Mouse (Mus musculus) CH12.LX (cell line): ENCODE data around the gene Vsig8. TPM values are rescaled to one million over a fixed set of nuclear protein-coding genes. Genes with fewer than 3 reads are reported as not detected.

Source experiments
- DNase-seq: peaks from one replicate; pipeline ENCODE4 v3.0.0-alpha.2; 2013; ENCODE audit errors: extremely low read depth
- H3K27ac ChIP-seq: 2 replicates; pipeline ENCODE4 v1.5.1; 2012; ENCODE audit warnings: low read depth, mild to moderate bottlenecking, control low read depth, moderate library complexity; ENCODE audit not compliant: insufficient read depth
- H3K27me3 ChIP-seq: replicated peaks from 2 replicates; pipeline ENCODE3; 2012; ENCODE audit warnings: inconsistent platforms
- H3K36me3 ChIP-seq, 2 experiments: replicated peaks in 1 of 2; 2 replicates each; pipeline versions ENCODE3 to v1.6.1; 2012; ENCODE audit warnings: inconsistent platforms in 1 of 2, low read length in 1 of 2, mild to moderate bottlenecking in 1 of 2, mixed read lengths in 1 of 2, moderate library complexity in 1 of 2; ENCODE audit not compliant: control insufficient read depth in 1 of 2, insufficient read depth in 1 of 2
- H3K4me1 ChIP-seq, 2 experiments: 2 replicates each; pipeline ENCODE4 v1.6.1; 2012; ENCODE audit warnings: inconsistent platforms in 1 of 2, moderate library complexity in 1 of 2; ENCODE audit not compliant: insufficient read depth in 2 of 2, control insufficient read depth in 1 of 2
- H3K4me2 ChIP-seq: 2 replicates; pipeline ENCODE4 v1.6.1; 2012; ENCODE audit warnings: low read depth, mild to moderate bottlenecking, control low read depth; ENCODE audit not compliant: poor library complexity, insufficient read depth, severe bottlenecking
- H3K4me3 ChIP-seq, 3 experiments: fragments of 150-350 bp in 1 of 3; sonication (generic) in 1 of 3; replicated peaks in 1 of 3; 2 replicates each; pipeline versions ENCODE3 to v1.5.1; 2011 to 2012; ENCODE audit warnings: low read depth in 2 of 3, low read length in 2 of 3, mild to moderate bottlenecking in 2 of 3, moderate library complexity in 2 of 3, control low read depth in 1 of 3, improper control_type of control experiment in 1 of 3, inconsistent platforms in 1 of 3, mixed read lengths in 1 of 3; ENCODE audit not compliant: poor library complexity in 1 of 3
- H3K79me2 ChIP-seq: replicated peaks from 2 replicates; pipeline ENCODE4 v1.6.1; 2012; ENCODE audit warnings: mild to moderate bottlenecking, moderate library complexity; ENCODE audit not compliant: control insufficient read depth, poor library complexity, insufficient read depth, severe bottlenecking; ENCODE audit errors: extremely low read depth
- H3K9ac ChIP-seq: 2 replicates; pipeline ENCODE4 v1.6.1; 2012; ENCODE audit warnings: low read depth, mild to moderate bottlenecking, control low read depth, moderate library complexity; ENCODE audit not compliant: insufficient read depth
- H3K9me3 ChIP-seq: replicated peaks from 2 replicates; pipeline ENCODE3; 2012; ENCODE audit warnings: low read length, inconsistent platforms, mixed read lengths
- BHLHE40 ChIP-seq: IDR thresholded peaks from 2 replicates; pipeline ENCODE4 v1.6.1; 2011; ENCODE audit warnings: mild to moderate bottlenecking, low read depth, low read length, improper control_type of control experiment
- CHD1 ChIP-seq: IDR thresholded peaks from 2 replicates; pipeline ENCODE4 v1.6.1; 2012; ENCODE audit warnings: low read depth, low read length, improper control_type of control experiment, inconsistent platforms
- CHD2 ChIP-seq: IDR thresholded peaks from 2 replicates; pipeline ENCODE4 v1.6.1; 2011; ENCODE audit warnings: low read length, improper control_type of control experiment
- CTCF ChIP-seq, 2 experiments: IDR thresholded peaks in 1 of 2; conservative IDR thresholded peaks in 1 of 2; 2 replicates each; pipeline ENCODE4 v1.5.1; 2011 to 2012; ENCODE audit warnings: low read depth in 2 of 2, low read length in 2 of 2, improper control_type of control experiment in 1 of 2, inconsistent platforms in 1 of 2, mild to moderate bottlenecking in 1 of 2, moderate library complexity in 1 of 2
- E2F4 ChIP-seq: IDR thresholded peaks from 2 replicates; pipeline ENCODE4 v1.6.1; 2011; ENCODE audit warnings: low read depth, low read length, improper control_type of control experiment; ENCODE audit not compliant: insufficient replicate concordance
- ELF1 ChIP-seq: IDR thresholded peaks from 2 replicates; pipeline ENCODE4 v1.6.1; 2014; ENCODE audit warnings: low read depth, mild to moderate bottlenecking, inconsistent platforms, low read length, improper control_type of control experiment
- EP300 ChIP-seq: IDR thresholded peaks from 2 replicates; pipeline ENCODE4 v1.6.1; 2011; ENCODE audit warnings: low read length, improper control_type of control experiment
- GABPA ChIP-seq: IDR thresholded peaks from 2 replicates; pipeline ENCODE4 v1.6.1; 2012; ENCODE audit warnings: low read depth, low read length, improper control_type of control experiment, inconsistent platforms; ENCODE audit not compliant: insufficient replicate concordance
- HCFC1 ChIP-seq: IDR thresholded peaks from 2 replicates; pipeline ENCODE4 v1.6.1; 2012; ENCODE audit warnings: low read depth, mild to moderate bottlenecking, inconsistent platforms, low read length, improper control_type of control experiment
- JUN ChIP-seq: IDR thresholded peaks from 2 replicates; pipeline ENCODE4 v1.6.1; 2011; ENCODE audit warnings: low read depth, mild to moderate bottlenecking, low read length, improper control_type of control experiment, moderate library complexity; ENCODE audit not compliant: insufficient read depth
- JUND ChIP-seq: conservative IDR thresholded peaks from 2 replicates; pipeline ENCODE4 v1.6.1; 2011; ENCODE audit warnings: low read depth, low read length, improper control_type of control experiment
- KAT2A ChIP-seq: IDR thresholded peaks from 2 replicates; pipeline ENCODE4 v1.6.1; 2012; ENCODE audit warnings: low read length, improper control_type of control experiment, inconsistent platforms; ENCODE audit not compliant: insufficient replicate concordance
- MAFK ChIP-seq: IDR thresholded peaks from 2 replicates; pipeline ENCODE4 v1.6.1; 2011; ENCODE audit warnings: low read length, improper control_type of control experiment; ENCODE audit not compliant: insufficient replicate concordance
- MAX ChIP-seq: IDR thresholded peaks from 2 replicates; pipeline ENCODE4 v1.6.1; 2011; ENCODE audit warnings: low read length, improper control_type of control experiment
- MAZ ChIP-seq: IDR thresholded peaks from 2 replicates; pipeline ENCODE4 v1.6.1; 2012; ENCODE audit warnings: low read depth, mild to moderate bottlenecking, inconsistent platforms, low read length, improper control_type of control experiment, moderate library complexity
- MEF2A ChIP-seq: IDR thresholded peaks from 2 replicates; pipeline ENCODE4 v1.6.1; 2014; ENCODE audit warnings: low read depth, mild to moderate bottlenecking, inconsistent platforms, low read length, improper control_type of control experiment, borderline replicate concordance
- MXI1 ChIP-seq: IDR thresholded peaks from 2 replicates; pipeline ENCODE4 v1.6.1; 2011; ENCODE audit warnings: mild to moderate bottlenecking, low read depth, low read length, improper control_type of control experiment
- MYC ChIP-seq: IDR thresholded peaks from 2 replicates; pipeline ENCODE4 v1.6.1; 2011; ENCODE audit warnings: low read depth, mild to moderate bottlenecking, improper control_type of control experiment, low read length
- NELFE ChIP-seq: IDR thresholded peaks from 2 replicates; pipeline ENCODE4 v1.6.1; 2011; ENCODE audit warnings: low read depth, low read length, improper control_type of control experiment
- NRF1 ChIP-seq: IDR thresholded peaks from 2 replicates; pipeline ENCODE4 v1.6.1; 2014; ENCODE audit warnings: low read depth, mild to moderate bottlenecking, inconsistent platforms, low read length, improper control_type of control experiment, moderate library complexity
- PAX5 ChIP-seq: IDR thresholded peaks from 2 replicates; pipeline ENCODE4 v1.6.1; 2012; ENCODE audit warnings: low read length, inconsistent platforms, mixed read lengths
- POLR2A ChIP-seq: IDR thresholded peaks from 2 replicates; pipeline ENCODE4 v1.6.1; 2011; ENCODE audit warnings: low read depth, mild to moderate bottlenecking, improper control_type of control experiment, low read length
- POLR2AphosphoS2 ChIP-seq: IDR thresholded peaks from 2 replicates; pipeline ENCODE4 v1.6.1; 2011; ENCODE audit warnings: low read depth, low read length, improper control_type of control experiment
- RAD21 ChIP-seq: IDR thresholded peaks from 2 replicates; pipeline ENCODE4 v1.6.1; 2011; ENCODE audit warnings: low read depth, mild to moderate bottlenecking, low read length, improper control_type of control experiment, moderate library complexity
- RCOR1 ChIP-seq: conservative IDR thresholded peaks from 2 replicates; pipeline ENCODE4 v1.6.1; 2012; ENCODE audit warnings: low read depth, mild to moderate bottlenecking, inconsistent platforms, low read length, improper control_type of control experiment
- SIN3A ChIP-seq: IDR thresholded peaks from 2 replicates; pipeline ENCODE4 v1.6.1; 2012; ENCODE audit warnings: low read length, improper control_type of control experiment, inconsistent platforms
- SMC3 ChIP-seq: IDR thresholded peaks from 2 replicates; pipeline ENCODE4 v1.6.1; 2011; ENCODE audit warnings: low read depth, low read length, improper control_type of control experiment
- TBP ChIP-seq: conservative IDR thresholded peaks from 2 replicates; pipeline ENCODE4 v1.6.1; 2011; ENCODE audit warnings: low read depth, low read length, improper control_type of control experiment
- TCF12 ChIP-seq: IDR thresholded peaks from 2 replicates; pipeline ENCODE4 v1.6.1; 2014; ENCODE audit warnings: low read depth, mild to moderate bottlenecking, inconsistent platforms, low read length, improper control_type of control experiment
- USF1 ChIP-seq: IDR thresholded peaks from 2 replicates; pipeline ENCODE4 v1.6.1; 2014; ENCODE audit warnings: low read depth, mild to moderate bottlenecking, inconsistent platforms, low read length, improper control_type of control experiment
- USF2 ChIP-seq: conservative IDR thresholded peaks from 2 replicates; pipeline ENCODE4 v1.6.1; 2011; ENCODE audit warnings: low read depth, low read length, improper control_type of control experiment
- dilution Hi-C: fragments of 300-500 bp; cut with MboI; formaldehyde crosslinking; loops from 2 replicates; pipeline ENCODE4 v1.14.3; 2020; ENCODE audit warnings: low sequenced_read_pairs; ENCODE audit not compliant: extremely low pct_unique_long_range_greater_than_20kb, extremely low pct_ligation_motif_present
- in situ Hi-C: fragments of 300-500 bp; cut with MboI; formaldehyde crosslinking; loops from 3 replicates; pipeline ENCODE4 v1.14.3; 2019; ENCODE audit warnings: low sequenced_read_pairs, low pct_ligation_motif_present, low pct_unique_long_range_greater_than_20kb, mixed read lengths
- polyA plus RNA-seq: library from polyadenylated mRNA; unstranded; fragments of >175 nt; gene quantifications from 2 replicates; pipeline ENCODE4 v1.2.1, GENCODE M21; 2012; ENCODE audit warnings: low read depth; ENCODE audit not compliant: insufficient read length
- total RNA-seq, 2 experiments: library from RNA; depleted of rRNA; stranded (reverse); fragments of 300-350 nt in 1 of 2; fragments of >200 nt in 1 of 2; gene quantifications; 2 replicates each; pipeline ENCODE4 v1.2.3; 2012 to 2014

Gene Vsig8
- total and polyA plus RNA-seq, 3 experiments, result 0.17 to 0.29 TPM; not detected in 1

- Histone ChIP-seq H3K27ac (no peak overlapping the region), H3K79me2 (no peaks in the 10 kb centered on the region), H3K9ac (no peak overlapping the region), H3K9me3 (no peaks in the 10 kb centered on the region), H3K36me3 (peaks cover 0 to 3% of the 10 kb centered on the region in 2 experiments), H3K4me3 (peak overlapping the region; percentile 65 to 69 (median 66)), H3K27me3 (peaks cover 6% of the 10 kb centered on the region), H3K4me1 (peaks cover 8 to 35% of the 10 kb centered on the region in 2 experiments), H3K4me2 (peak overlapping the region; percentile 87)
- dilution Hi-C loops (no loop called here), in situ Hi-C loops (loop anchor here (5.0 kb wide), 1 partner anchor 38 kb away; no protein-coding TSS in a partner anchor)
- no peak for DNase-seq
- TF ChIP-seq E2F4 (no peak), TBP (no peak), ELF1 (no peak), POLR2A (no peak), KAT2A (no peak), MYC (no peak)
These were observed 6.0 kb upstream of the Vsig8 start for GRCm38 (mm10) chr1:172549717-172550116.

GRCm38 (mm10) chr1:172550551-172550951, 5.2 kb upstream of the Vsig8 start:
- TF ChIP-seq KAT2A (no peak), JUN (no peak), TBP (0 out of 2 replicates have a peak, but pooled peaks have one; percentile 31), NELFE (peak; percentile 51; the same call in 1 of the 2 replicates), POLR2A (peak; percentile 69), MAX (no peak), USF2 (no peak), PAX5 (no peak), HCFC1 (peak; percentile 65), ELF1 (peak; percentile 84), TCF12 (peak; percentile 39; the same call in 1 of the 2 replicates), USF1 (no peak), BHLHE40 (no peak), NRF1 (no peak), MXI1 (no peak; the same call in 1 of the 2 replicates), POLR2AphosphoS2 (no peak), MAFK (no peak), CTCF (conservative IDR thresholded peaks at IDR 0.05 in 1 of 2, IDR thresholded peaks at IDR 0.05 in 1 of 2; ENCODE audit: low read depth in 2 of 2, low read length in 2 of 2) (no peak), CHD1 (no peak), RCOR1 (no peak), SMC3 (no peak), MAZ (no peak; the same call in 1 of the 2 replicates), JUND (no peak), GABPA (no peak), EP300 (peak; percentile 44; the same call in 1 of the 2 replicates), SIN3A (peak; percentile 64; the same call in 1 of the 2 replicates), CHD2 (peak; percentile 49; the same call in 1 of the 2 replicates), MEF2A (0 out of 2 replicates have a peak, but pooled peaks have one; percentile 26), RAD21 (no peak)
- Histone ChIP-seq H3K36me3 (no peaks in the 10 kb centered on the region), H3K4me1 (peaks cover 8 to 35% of the 10 kb centered on the region in 2 experiments), H3K9ac (peak overlapping the region; percentile 47), H3K27me3 (peaks cover 10% of the 10 kb centered on the region), H3K4me2 (peak overlapping the region; percentile 87), H3K79me2 (no peaks in the 10 kb centered on the region), H3K4me3 (peak overlapping the region; percentile 65 to 69 (median 66)), H3K9me3 (no peaks in the 10 kb centered on the region), H3K27ac (no peak overlapping the region)
- DNase-seq, result peak; percentile 92
- in situ Hi-C loops (loop anchor here (5.0 kb wide), 1 partner anchor 37 kb away; no protein-coding TSS in a partner anchor), dilution Hi-C loops (no loop called here)
